Mouse (Mus musculus) embryonic fibroblast, embryonic 13.5 days (primary cell): ENCODE measurements around the gene Ephx3. TPM values are rescaled to one million over a fixed set of nuclear protein-coding genes. Genes with fewer than 3 reads are reported as not detected.
A peak's percentile ranks its signal among the peaks of the same experiment; 100 is the strongest.
"Not testable (repeated sequence)": the region's sequence is repeated elsewhere in the genome, so short reads cannot be mapped to it uniquely, and the experiment has no call there.

Experiments used
- H3K27ac ChIP-seq: 2 replicates; pipeline ENCODE4 v1.5.1; 2012; ENCODE audit warnings: low read length, control low read depth, inconsistent platforms; ENCODE audit not compliant: insufficient read depth
- H3K4me1 ChIP-seq: 2 replicates; pipeline ENCODE4 v1.6.1; 2011; ENCODE audit warnings: low read length; ENCODE audit not compliant: control insufficient read depth, insufficient read depth
- H3K4me3 ChIP-seq: 2 replicates; pipeline ENCODE4 v1.5.1; 2011; ENCODE audit warnings: mild to moderate bottlenecking, control low read depth, low read length; ENCODE audit not compliant: insufficient read depth
- CTCF ChIP-seq: IDR thresholded peaks from 2 replicates; pipeline ENCODE4 v1.5.1; 2011; ENCODE audit warnings: mild to moderate bottlenecking, control low read depth, low read length, moderate library complexity, borderline replicate concordance; ENCODE audit not compliant: insufficient read depth
- POLR2A ChIP-seq: IDR thresholded peaks from 2 replicates; pipeline ENCODE4 v1.6.1; 2011; ENCODE audit warnings: low read depth, mild to moderate bottlenecking, control low read depth, low read length, moderate library complexity
- polyA plus RNA-seq: library from polyadenylated mRNA; stranded (reverse); fragments of >200 nt; gene quantifications from 2 replicates; pipeline ENCODE4 v1.2.4, GENCODE M21; 2011; ENCODE audit warnings: low read depth; ENCODE audit not compliant: missing spikeins, insufficient read length

The Ephx3 gene
- polyA plus RNA-seq, result not detected in 2 replicates

DNA sequence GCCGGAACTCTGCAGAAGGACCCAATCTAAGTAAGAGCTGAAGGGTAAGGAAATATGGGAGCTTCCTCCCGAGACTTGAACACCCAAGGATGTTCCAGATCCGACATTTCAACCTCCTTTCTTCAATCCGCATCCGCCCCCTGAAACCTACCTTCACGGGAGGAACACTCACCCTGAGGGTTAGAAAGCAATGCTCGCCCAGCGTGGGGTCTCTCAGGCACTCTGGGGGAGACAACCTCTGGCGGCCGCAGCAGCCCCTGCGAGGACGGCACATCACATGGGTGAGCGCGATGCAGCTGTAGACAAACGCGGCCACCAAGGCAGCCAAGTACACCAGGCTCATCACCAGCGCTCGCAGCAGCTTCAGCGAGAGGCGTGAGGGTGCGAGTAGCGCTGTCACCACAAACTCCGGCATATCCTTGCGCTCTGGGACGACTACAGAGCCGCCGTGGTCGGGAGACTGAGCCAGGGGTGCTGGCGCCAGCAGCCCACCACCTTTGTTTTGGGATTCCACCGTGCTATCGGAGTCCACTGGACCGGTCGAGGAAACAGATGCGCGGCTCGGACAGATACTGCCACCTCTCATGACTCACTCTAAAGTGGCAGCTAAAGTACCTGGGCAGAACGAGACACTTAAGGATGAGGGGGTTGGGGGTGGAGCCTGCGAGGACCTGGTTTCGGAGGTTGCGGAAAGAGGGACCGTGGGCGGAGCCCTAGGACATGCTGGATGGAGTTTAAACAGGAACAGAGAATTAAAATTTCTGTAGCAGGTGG is at the start of gene Ephx3:
TSS of gene Ephx3 (minus strand) at position 687 of the 774 bp plus-strand sequence.
- TF ChIP-seq POLR2A (no peak), CTCF (no peak)
- H3K4me1 ChIP-seq, result no peaks in the 10 kb centered on the region
- H3K4me3 ChIP-seq, result no peak within 1 kb of the TSS
- no peak within 1 kb of the TSS for H3K27ac ChIP-seq

DNA sequence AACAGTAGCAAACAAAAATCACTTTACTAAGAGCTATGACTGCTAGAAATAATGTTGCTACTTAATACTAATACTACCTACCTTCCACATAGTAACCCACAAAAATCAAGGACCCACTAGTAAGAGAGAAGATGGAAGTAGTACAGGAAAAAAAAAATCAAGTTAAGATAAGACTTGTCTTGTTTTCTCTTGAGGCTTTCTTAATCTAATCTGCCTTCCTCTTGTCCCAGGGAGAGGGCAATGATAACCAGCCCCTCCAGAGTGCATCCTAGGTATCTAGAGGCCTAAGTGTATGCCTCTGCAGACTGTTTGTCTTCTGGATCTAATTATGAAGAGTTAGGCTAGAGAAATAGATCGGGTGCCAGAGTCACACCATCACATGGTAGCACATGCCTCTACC is 49.2 kb upstream of the Ephx3 start:
- Histone ChIP-seq H3K4me1 (peaks cover 9% of the 10 kb centered on the region), H3K27ac (no peak overlapping the region), H3K4me3 (no peak overlapping the region)
- TF ChIP-seq POLR2A (no peak), CTCF (no peak)

DNA sequence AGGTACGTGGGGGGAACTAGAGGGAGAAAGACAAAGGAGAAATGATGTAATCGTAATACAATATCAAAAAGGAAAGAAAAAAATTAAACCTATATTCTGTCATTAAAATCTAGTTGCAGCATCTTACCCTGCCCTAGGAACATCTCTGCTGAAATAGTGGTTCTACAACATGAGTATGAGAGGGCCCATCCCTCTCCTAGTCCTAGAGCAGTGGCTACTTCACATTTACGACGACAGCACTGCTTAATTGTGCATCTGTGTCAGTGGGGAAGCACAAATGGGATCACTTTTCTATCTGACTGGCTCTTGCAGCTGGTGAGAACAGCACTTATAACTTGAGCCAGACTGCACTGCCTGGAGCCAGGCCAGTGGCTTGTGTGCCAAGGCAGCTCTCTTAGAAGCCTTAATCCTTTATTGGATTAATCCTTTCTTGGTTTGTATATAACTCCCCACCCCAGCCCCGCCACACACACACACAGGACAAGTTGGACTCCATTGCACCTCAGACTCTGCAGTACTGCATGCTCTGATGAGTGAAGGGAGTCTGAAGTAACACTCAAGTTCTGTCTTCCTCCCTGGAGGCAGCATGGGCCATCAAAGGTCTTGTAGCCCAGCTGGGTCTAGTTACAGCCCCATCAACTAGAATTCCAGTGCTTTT is 46.3 kb upstream of the Ephx3 start:
- Histone ChIP-seq H3K4me1 (peaks cover 9% of the 10 kb centered on the region), H3K27ac (peak overlapping the region; percentile 50; the same call in 1 of the 2 replicates)
- TF ChIP-seq POLR2A (no peak), CTCF (no peak)

DNA sequence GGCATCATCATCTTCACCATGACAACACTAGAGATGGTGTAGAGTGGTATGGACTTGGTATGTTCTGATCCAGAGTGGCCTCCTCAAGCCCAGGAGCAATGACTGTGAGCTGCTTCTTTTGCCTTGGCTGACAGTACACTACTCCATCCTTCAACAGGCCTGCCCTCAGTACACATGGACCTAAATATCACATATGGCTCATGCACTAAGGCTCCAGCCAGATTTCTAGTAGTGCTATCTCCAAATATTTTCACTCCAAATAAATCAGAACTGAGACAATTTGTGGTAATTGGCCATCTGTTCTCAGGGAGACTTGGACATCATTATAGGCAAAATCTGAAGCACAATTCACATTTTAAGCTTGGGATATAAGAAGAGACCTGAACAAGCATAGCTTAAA is 43.8 kb upstream of the Ephx3 start:
- Histone ChIP-seq H3K27ac (no peak overlapping the region), H3K4me1 (peaks cover 6% of the 10 kb centered on the region), H3K4me3 (no peak overlapping the region)
- no peak for TF ChIP-seq CTCF
- no peak for TF ChIP-seq POLR2A

More for the DNA sequence above, 46.3 kb upstream of the Ephx3 start:
- H3K4me3 ChIP-seq, result no peak overlapping the region

DNA sequence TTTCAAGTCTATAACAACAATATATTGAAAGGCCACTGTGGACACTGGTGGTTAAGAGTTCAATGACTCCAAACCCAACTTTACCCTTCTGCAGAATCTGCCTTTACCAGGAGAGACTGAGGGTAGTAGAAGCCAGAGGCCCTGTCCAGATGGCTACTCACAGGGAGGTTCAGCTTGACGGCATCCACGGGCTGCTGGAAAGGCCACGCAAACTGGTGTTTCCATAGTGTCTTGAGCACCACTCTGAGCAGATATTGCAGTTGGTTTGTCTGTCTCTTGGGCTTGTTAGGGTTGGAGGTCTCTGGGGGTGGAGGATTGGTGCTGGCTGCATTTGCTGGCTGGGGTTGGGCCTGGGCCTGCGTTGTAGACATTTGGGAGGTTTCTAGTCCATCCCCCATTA is 39.9 kb upstream of the Ephx3 start:
- no peak overlapping the region for H3K4me3 ChIP-seq
- no peaks in the 10 kb centered on the region for H3K4me1 ChIP-seq
- no peak overlapping the region for H3K27ac ChIP-seq
- TF ChIP-seq POLR2A (no peak), CTCF (no peak)

DNA sequence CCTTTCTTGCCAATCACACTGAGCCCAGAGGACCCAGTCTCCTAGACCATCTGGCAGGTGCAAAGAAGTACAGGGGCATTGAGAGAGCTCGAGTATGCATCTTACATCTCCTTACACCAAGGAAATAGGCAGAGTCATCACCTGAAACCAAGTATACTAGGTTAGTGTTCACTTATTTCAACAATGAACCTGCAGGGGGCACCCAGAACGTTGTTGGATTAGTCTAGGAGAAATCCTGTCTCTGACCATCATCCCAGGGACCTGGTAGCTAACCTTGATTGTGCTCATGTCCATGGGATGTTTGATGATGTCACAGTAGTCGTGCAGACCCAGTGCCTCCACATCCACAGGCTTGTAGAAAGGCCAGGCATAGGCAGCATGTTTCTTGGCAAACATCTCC is 31.5 kb upstream of the Ephx3 start:
- Histone ChIP-seq H3K4me3 (no peak overlapping the region), H3K4me1 (no peaks in the 10 kb centered on the region)
- TF ChIP-seq CTCF (no peak), POLR2A (no peak)

DNA sequence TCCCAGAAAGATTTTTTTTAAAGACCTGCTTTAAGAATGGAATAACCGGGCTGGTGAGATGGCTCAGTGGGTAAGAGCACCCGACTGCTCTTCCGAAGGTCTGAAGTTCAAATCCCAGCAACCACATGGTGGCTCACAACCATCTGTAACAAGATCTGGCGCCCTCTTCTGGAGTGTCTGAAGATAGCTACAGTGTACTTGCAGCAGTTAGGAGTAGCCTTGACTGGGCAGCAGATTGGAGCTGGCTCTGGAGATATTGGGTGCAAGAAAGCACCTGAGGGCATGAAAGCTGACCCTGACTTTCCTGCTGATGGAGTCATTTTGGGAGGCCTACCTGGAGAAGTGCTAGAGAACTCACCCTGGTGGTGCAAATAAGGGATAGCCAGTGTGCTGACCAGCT is 26.2 kb upstream of the Ephx3 start:
- H3K4me3 ChIP-seq, H3K4me1 ChIP-seq, H3K27ac ChIP-seq: not testable (repeated sequence)

More for the DNA sequence above, 31.5 kb upstream of the Ephx3 start:
- H3K27ac ChIP-seq, result no peak overlapping the region

DNA sequence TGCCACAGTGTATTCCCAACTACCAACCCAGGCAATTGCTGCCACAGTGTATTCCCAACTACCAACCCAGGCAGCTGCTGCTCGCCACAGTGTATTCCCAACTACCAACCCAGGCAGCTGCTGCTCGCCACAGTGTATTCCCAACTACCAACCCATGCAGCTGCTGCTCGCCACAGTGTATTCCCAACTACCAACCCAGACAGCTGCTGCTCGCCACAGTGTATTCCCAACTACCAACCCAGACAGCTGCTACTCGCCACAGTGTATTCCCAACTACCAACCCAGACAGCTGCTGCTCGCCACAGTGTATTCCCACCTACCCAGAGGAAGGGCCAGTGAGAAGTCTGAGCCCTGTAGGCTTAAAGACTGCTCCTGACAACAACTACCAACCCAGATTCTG is 22.2 kb upstream of the Ephx3 start:
- not testable (repeated sequence) for H3K4me3 ChIP-seq, H3K4me1 ChIP-seq, H3K27ac ChIP-seq

DNA sequence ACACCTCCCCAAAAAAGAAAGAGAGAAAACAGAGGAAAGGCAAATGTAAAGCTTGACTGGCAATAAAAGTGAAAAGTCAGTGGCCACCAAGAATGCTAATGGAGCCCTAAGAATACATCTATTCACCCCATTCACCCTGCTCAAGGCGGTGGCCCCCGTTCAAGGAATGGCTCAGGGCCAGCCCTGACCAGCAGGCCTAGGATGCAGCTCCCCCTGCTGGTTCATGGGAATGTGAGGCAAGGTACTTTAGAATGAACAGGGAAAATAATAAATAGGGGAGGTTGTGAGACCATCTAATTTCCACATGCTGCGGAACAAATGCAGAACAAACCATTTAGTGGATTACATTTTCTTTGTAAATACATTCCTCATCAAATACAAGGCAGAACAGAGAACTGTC is 20.4 kb upstream of the Ephx3 start:
- Histone ChIP-seq H3K4me1 (peaks cover 6% of the 10 kb centered on the region), H3K27ac (peak overlapping the region; percentile 51), H3K4me3 (no peak overlapping the region)
- peak; percentile 70; the same call in 1 of the 2 replicates for TF ChIP-seq CTCF
- no peak for TF ChIP-seq POLR2A

DNA sequence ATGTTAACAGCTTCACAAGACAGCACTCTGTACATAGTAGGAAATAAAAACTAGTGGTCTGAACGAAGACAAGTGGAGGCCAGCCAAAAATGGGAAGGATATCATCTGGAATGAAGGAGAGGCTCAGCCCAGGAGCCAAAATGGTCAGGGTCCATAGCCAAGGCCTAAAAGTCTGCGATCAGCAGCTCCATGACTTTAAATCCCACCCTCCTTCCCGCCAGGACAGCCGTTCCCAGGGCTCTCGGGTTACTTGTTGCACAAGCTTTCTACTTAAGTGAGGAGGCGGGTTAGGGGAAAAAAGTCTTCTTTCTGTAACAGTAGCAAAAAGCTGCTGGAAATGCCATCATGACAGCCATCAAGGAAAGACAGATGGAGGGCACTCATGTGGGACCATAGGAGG is 19.8 kb upstream of the Ephx3 start:
- Histone ChIP-seq H3K4me1 (peaks cover 6% of the 10 kb centered on the region), H3K4me3 (no peak overlapping the region), H3K27ac (peak overlapping the region; percentile 90)
- TF ChIP-seq CTCF, result no peak
- no peak for TF ChIP-seq POLR2A
